Mouse (Mus musculus) bone marrow macrophage, adult 2 months (primary cell): ENCODE results near the gene Mapk14. TPM values are rescaled to one million over a fixed set of nuclear protein-coding genes. Genes with fewer than 3 reads are reported as not detected.
A peak's percentile ranks its signal among the peaks of the same experiment; 100 is the strongest.

Experiments
- H3K27ac ChIP-seq: 2 replicates; pipeline ENCODE4 v1.5.1; 2012; ENCODE audit warnings: low read depth, low read length; ENCODE audit not compliant: insufficient read depth
- H3K4me1 ChIP-seq: 2 replicates; pipeline ENCODE4 v1.6.1; 2012; ENCODE audit warnings: low read length; ENCODE audit not compliant: control insufficient read depth, insufficient read depth
- H3K4me3 ChIP-seq: 2 replicates; pipeline ENCODE4 v1.5.1; 2012; ENCODE audit warnings: mild to moderate bottlenecking, low read length, moderate library complexity; ENCODE audit not compliant: insufficient read depth
- CTCF ChIP-seq: IDR thresholded peaks from 2 replicates; pipeline ENCODE4 v1.5.1; 2012; ENCODE audit warnings: low read depth, mild to moderate bottlenecking, low read length, moderate library complexity
- POLR2A ChIP-seq: IDR thresholded peaks from 2 replicates; pipeline ENCODE4 v1.6.1; 2012; ENCODE audit warnings: mild to moderate bottlenecking, low read depth, low read length, borderline replicate concordance
- polyA plus RNA-seq: library from polyadenylated mRNA; stranded (reverse); fragments of >200 nt; gene quantifications from 2 replicates; pipeline ENCODE4 v1.2.4, GENCODE M21; 2012; ENCODE audit not compliant: missing spikeins, insufficient read depth, insufficient read length

Mapk14 gene
- 192 and 195 TPM in 2 replicates for polyA plus RNA-seq

DNA sequence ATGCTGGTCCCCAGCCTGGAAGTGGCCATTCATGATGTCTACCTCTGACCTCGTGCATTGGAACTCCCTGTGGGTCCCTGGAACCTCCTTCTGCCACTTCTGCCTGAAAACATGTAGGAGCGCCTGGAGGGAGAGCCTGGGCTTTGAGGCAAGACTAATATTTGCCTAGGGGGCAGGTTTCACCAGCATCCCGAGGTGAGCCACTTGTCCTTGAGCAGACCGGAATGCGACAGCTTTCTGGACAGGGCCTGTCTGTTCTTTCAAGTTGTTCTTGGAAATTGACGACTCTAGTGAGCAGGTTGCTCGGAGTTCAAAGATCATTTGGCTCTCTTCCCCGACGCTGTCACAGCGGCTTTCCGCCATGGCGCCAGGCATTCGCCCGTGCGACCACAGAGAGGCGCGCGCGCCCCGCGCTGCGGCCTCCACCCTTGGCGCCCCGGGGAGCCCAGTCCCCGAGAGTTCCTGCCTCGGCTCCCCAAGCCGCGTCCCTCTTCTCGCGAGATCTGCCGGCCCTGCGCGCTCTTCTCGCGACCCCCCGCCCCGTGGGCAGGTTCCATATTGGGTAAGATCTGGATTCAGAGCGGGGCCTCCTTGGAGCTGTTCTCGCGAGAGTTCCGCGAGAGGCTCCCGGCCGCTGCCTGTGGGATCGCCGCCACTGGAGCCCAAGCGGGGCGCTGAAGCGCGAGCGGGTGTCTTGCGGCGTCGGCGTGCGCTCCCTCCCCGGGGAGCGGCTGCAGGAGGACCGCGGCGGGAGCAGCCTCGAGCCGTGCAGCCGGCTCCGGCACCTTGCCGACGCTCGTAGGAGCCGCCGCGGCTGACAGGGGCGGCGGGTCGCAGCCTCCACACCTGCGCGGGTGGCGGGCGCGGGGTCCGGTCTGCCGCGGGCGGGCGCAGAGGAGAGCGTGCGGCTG is at the start of gene Mapk14:
Gene Mapk14, plus strand, starts transcription at position 554 of the 911 bp plus-strand sequence.
- Histone ChIP-seq H3K4me3 (peak within 1 kb of the TSS; percentile 82), H3K4me1 (peaks cover 19% of the 10 kb centered on the region), H3K27ac (peak within 1 kb of the TSS; percentile 83)
- TF ChIP-seq POLR2A (peak; percentile 89; the same call in 1 of the 2 replicates), CTCF (peak; percentile 61)

GRCm38 (mm10) chr17:28643697-28644096 is 47.4 kb upstream of the Mapk14 start:
- Histone ChIP-seq H3K4me3 (no peak overlapping the region), H3K27ac (no peak overlapping the region), H3K4me1 (peaks cover 19% of the 10 kb centered on the region)
- TF ChIP-seq CTCF (no peak), POLR2A (no peak)

- TF ChIP-seq POLR2A (no peak), CTCF (no peak)
- no peak overlapping the region for H3K27ac ChIP-seq
- no peak overlapping the region for H3K4me3 ChIP-seq
- peaks cover 16% of the 10 kb centered on the region for H3K4me1 ChIP-seq
Observed at GRCm38 (mm10) chr17:28644112-28644511, 47.0 kb upstream of the Mapk14 start.

- peaks cover 9% of the 10 kb centered on the region for H3K4me1 ChIP-seq
- no peak overlapping the region for H3K4me3 ChIP-seq
- TF ChIP-seq POLR2A (no peak), CTCF (no peak)
- H3K27ac ChIP-seq = no peak overlapping the region
Observed at GRCm38 (mm10) chr17:28646221-28646620, 44.9 kb upstream of the Mapk14 start.

DNA sequence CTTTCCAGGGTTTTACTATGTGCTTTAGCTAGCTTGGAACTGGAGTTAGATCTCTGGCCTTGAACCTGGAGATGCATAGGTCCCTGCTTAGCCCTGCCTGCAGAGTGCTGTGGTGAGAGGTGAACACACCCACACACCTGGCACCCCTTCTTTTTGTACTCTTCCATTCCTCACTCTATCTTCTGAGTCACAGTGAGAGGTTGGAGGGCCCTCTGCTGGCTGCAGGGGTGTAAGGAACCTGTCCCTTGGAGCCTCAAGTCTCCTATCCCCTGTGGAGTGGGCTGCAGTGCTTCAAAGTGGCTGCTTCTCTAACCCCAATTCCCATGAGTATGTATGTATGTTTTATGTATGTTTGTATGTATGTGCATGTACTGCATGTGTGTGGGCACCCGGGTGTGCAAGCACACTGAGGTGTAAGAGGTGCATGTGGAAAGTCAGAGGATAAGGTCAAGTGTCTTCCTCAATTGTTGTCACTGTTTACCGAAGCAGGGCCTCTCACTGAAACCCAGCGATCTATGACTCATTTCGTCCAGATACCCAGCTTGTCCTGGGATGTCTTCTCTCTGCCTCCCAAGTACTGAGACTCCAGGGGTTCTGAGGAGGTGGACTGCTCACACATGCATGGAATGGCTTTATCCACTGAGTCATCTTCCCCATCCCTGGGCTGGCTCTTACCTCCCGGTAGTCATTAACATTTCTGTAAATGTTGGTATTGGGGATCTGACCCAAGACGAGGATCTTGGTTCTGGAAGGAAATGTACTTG is 42.3 kb upstream of the Mapk14 start:
- TF ChIP-seq POLR2A (no peak), CTCF (peak; percentile 76)

DNA sequence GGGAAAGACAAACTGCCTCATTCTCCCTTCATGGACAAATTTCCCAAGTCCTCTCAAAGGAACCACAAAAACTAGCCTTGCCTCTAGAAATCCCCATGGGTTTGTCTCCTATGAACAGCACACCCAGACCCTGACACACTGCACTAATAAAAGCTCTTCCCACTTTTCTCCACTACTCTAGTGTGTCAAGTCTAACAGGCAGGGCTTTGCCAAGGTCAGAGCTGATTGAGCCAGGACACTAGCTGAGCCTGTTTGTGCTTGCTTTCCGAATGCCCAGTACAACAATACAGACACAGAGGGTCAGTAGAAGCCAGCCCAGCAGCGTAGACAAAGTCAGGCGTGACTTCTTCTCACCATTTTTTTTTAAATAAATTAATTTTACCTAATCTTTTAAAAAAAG is 40.9 kb upstream of the Mapk14 start:
- H3K27ac ChIP-seq = no peak overlapping the region
- H3K4me1 ChIP-seq = no peaks in the 10 kb centered on the region
- H3K4me3 ChIP-seq = no peak overlapping the region
- TF ChIP-seq CTCF = no peak
- TF ChIP-seq POLR2A = no peak

More for the DNA sequence above, 42.3 kb upstream of the Mapk14 start:
- no peak overlapping the region for H3K4me3 ChIP-seq
- H3K27ac ChIP-seq = no peak overlapping the region
- H3K4me1 ChIP-seq = peaks cover 7% of the 10 kb centered on the region

DNA sequence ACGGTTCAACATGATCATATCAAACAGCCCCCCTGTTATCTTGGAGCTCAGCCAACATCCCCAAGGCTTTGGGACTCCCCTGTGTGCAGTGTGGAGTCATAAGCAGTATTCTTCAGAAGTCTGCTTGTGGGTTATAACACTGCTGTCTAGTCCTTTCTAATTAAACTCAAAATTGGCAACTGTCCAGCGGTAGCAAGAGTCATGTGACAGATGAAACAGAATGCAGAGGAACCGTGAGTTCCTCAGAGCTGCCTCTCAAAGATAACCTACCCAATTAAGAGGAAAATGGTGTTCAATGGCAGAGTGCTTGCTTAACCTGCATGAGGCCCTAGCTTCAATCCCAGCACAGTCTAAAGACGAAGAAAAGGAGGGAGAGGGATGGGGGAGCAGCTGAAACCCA is 33.2 kb upstream of the Mapk14 start:
- no peak for TF ChIP-seq CTCF
- TF ChIP-seq POLR2A = no peak

GRCm38 (mm10) chr17:28659564-28659963 is 31.6 kb upstream of the Mapk14 start:
- no peak overlapping the region for H3K4me3 ChIP-seq
- H3K27ac ChIP-seq = no peak overlapping the region
- H3K4me1 ChIP-seq = peaks cover 12% of the 10 kb centered on the region
- TF ChIP-seq CTCF (no peak), POLR2A (no peak)

More for the DNA sequence above, 33.2 kb upstream of the Mapk14 start:
- Histone ChIP-seq H3K4me3 (no peak overlapping the region), H3K27ac (no peak overlapping the region), H3K4me1 (peaks cover 12% of the 10 kb centered on the region)

- Histone ChIP-seq H3K27ac (no peak overlapping the region), H3K4me1 (no peaks in the 10 kb centered on the region), H3K4me3 (no peak overlapping the region)
- TF ChIP-seq CTCF = no peak
- no peak for TF ChIP-seq POLR2A
Observed at GRCm38 (mm10) chr17:28682311-28683084, 8.6 kb upstream of the Mapk14 start.
